Mouse (Mus musculus) cerebellum, postnatal 14 days (tissue): ENCODE data around the gene Zfp648.
A peak's percentile ranks its signal among the peaks of the same experiment; 100 is the strongest.

ENCODE experiments used
- DNase-seq, 2 experiments: peaks; one replicate each; pipeline ENCODE4 v3.0.0; 2021; ENCODE audit warnings: mixed read lengths in 2 of 2

The Zfp648 gene

GRCm38 (mm10) chr1:154223807-154224207 lies 22.8 kb downstream of the Zfp648 start:
- DNase-seq = peak; percentile 40 to 47

GRCm38 (mm10) chr1:154232594-154232993 lies 31.6 kb downstream of the Zfp648 start:
- no peak for DNase-seq

GRCm38 (mm10) chr1:154233033-154233432 lies 32.0 kb downstream of the Zfp648 start:
- no peak for DNase-seq

GRCm38 (mm10) chr1:154234814-154235213 lies 33.8 kb downstream of the Zfp648 start:
- no peak for DNase-seq

- peak in 1 of 2 experiments; percentile 13 for DNase-seq
Observed at GRCm38 (mm10) chr1:154238876-154239275, 37.9 kb downstream of the Zfp648 start.

- no peak for DNase-seq
Observed at GRCm38 (mm10) chr1:154251186-154251585, 50.2 kb downstream of the Zfp648 start.

- DNase-seq = no peak
Observed at GRCm38 (mm10) chr1:154252739-154253138, 51.8 kb downstream of the Zfp648 start.
